17 mouse cellular contexts compared by ENCODE assay signal in genomic region chr4:128506878-128507277, GRCm38 (mm10).
A peak's percentile ranks its signal among the peaks of the same experiment; 100 is the strongest.
DNase-seq lines count a peak whose midpoint lies in the region; ATAC-seq and TF ChIP-seq lines count a peak whose summit lies in the region.
"Had no signal": no experiment of that assay in that cellular context is flagged by ENCODE, and none has a peak within 500 bp of the region (broad histone marks: within the 10 kb centered on the region; RNA-seq: fewer than 3 reads in every experiment).

No protein-coding gene starts in this region.

- H3K9me3 ChIP-seq in hindbrain, embryonic 15.5 days = no peaks in the 10 kb centered on the region
- H3K9me3 ChIP-seq in hindbrain, postnatal 0 days (ENCODE audit: low read length) = no peaks in the 10 kb centered on the region
- H3K9me3 ChIP-seq in kidney, embryonic 16.5 days (ENCODE audit: low read length) = no peaks in the 10 kb centered on the region
- H3K9me3 ChIP-seq: embryonic facial prominence, embryonic 10.5 days; forebrain, embryonic 13.5 days; heart, embryonic 12.5 days; hindbrain, embryonic 10.5 days had no signal

- ATAC-seq in hindbrain, embryonic 15.5 days (ENCODE audit: low FRiP score, low read depth) = no peak
- no peak for ATAC-seq in hindbrain, postnatal 0 days
- ATAC-seq in kidney, embryonic 16.5 days (ENCODE audit: low FRiP score, low TSS enrichment) = no peak
- ATAC-seq: forebrain, embryonic 13.5 days; forebrain, postnatal 0 days had no signal

- H3K36me3 ChIP-seq in hindbrain, embryonic 15.5 days = peaks cover 14% of the 10 kb centered on the region; the same call in 1 of the 2 replicates
- H3K36me3 ChIP-seq in hindbrain, postnatal 0 days (ENCODE audit: insufficient read depth, low read length) = no peaks in the 10 kb centered on the region; the same call in 1 of the 2 replicates
- no peaks in the 10 kb centered on the region for H3K36me3 ChIP-seq in kidney, adult 2 months (ENCODE audit: control insufficient read depth, insufficient read depth, low read length)
- H3K36me3 ChIP-seq in kidney, embryonic 16.5 days (ENCODE audit: insufficient read depth, low read length) = no peaks in the 10 kb centered on the region
- H3K36me3 ChIP-seq: embryonic facial prominence, embryonic 10.5 days; heart, embryonic 12.5 days; hindbrain, embryonic 10.5 days had no signal

- no peak for TF ChIP-seq POLR2A in kidney, adult 2 months (IDR thresholded peaks at IDR 0.05; ENCODE audit: low read depth, low read length)

- H3K4me3 ChIP-seq in hindbrain, embryonic 15.5 days = no peak overlapping the region
- no peak overlapping the region for H3K4me3 ChIP-seq in hindbrain, postnatal 0 days (ENCODE audit: low read length)
- no peak overlapping the region for H3K4me3 ChIP-seq in kidney, adult 2 months (ENCODE audit: insufficient read depth, low read depth, low read length)
- H3K4me3 ChIP-seq in kidney, embryonic 16.5 days (ENCODE audit: low read length) = no peak overlapping the region
- H3K4me3 ChIP-seq: embryonic facial prominence, embryonic 10.5 days; forebrain, embryonic 13.5 days; heart, embryonic 12.5 days; hindbrain, embryonic 10.5 days had no signal

- no peak overlapping the region for H3K4me2 ChIP-seq in hindbrain, embryonic 15.5 days
- no peak overlapping the region for H3K4me2 ChIP-seq in hindbrain, postnatal 0 days (ENCODE audit: low read depth, low read length)
- H3K4me2 ChIP-seq in kidney, embryonic 16.5 days (replicated peaks; ENCODE audit: low read depth, low read length) = no peak overlapping the region
- H3K4me2 ChIP-seq: forebrain, embryonic 13.5 days; heart, embryonic 12.5 days had no signal

- DNase-seq in hindbrain, postnatal 0 days (ENCODE audit: low spot score) = no peak
- peak; percentile 8 for DNase-seq in kidney, adult 2 months
- DNase-seq in kidney, adult 9 months = peak; percentile 3
- peak; percentile 3 for DNase-seq in kidney, postnatal 14 days
- DNase-seq in layer of hippocampus, adult 9-11 months = no peak
- DNase-seq: adrenal gland, adult 2 months; adrenal gland, postnatal 25 days; cerebellum, adult 2 months; cerebellum, postnatal 10 days; forebrain, postnatal 0 days; gastrocnemius, postnatal 14 days had no signal

- H3K9ac ChIP-seq in hindbrain, embryonic 15.5 days = no peak overlapping the region
- no peak overlapping the region for H3K9ac ChIP-seq in hindbrain, postnatal 0 days (replicated peaks; ENCODE audit: low read length)
- no peak overlapping the region for H3K9ac ChIP-seq in kidney, embryonic 16.5 days (replicated peaks; ENCODE audit: low read length)
- H3K9ac ChIP-seq: forebrain, embryonic 13.5 days; forebrain, postnatal 0 days; heart, embryonic 12.5 days had no signal

- no peaks in the 10 kb centered on the region for H3K4me1 ChIP-seq in hindbrain, embryonic 15.5 days (replicated peaks)
- H3K4me1 ChIP-seq in hindbrain, postnatal 0 days (ENCODE audit: insufficient read depth, low read length) = no peaks in the 10 kb centered on the region
- no peaks in the 10 kb centered on the region for H3K4me1 ChIP-seq in kidney, adult 2 months (ENCODE audit: control insufficient read depth, insufficient read depth, low read length)
- no peaks in the 10 kb centered on the region for H3K4me1 ChIP-seq in kidney, embryonic 16.5 days (ENCODE audit: insufficient read depth, low read length)
- H3K4me1 ChIP-seq: forebrain, embryonic 13.5 days; heart, embryonic 12.5 days had no signal

- WGBS in hindbrain, embryonic 15.5 days = 67% methylated on average over 10 of the region's 10 CpGs
- 76% methylated on average over 10 of the region's 10 CpGs for WGBS in hindbrain, postnatal 0 days
- 14% methylated on average over 10 of the region's 10 CpGs for WGBS in kidney, adult 2 months
- 21% methylated on average over 10 of the region's 10 CpGs for WGBS in kidney, embryonic 16.5 days

- no peaks in the 10 kb centered on the region for H3K27me3 ChIP-seq in hindbrain, embryonic 15.5 days
- H3K27me3 ChIP-seq in hindbrain, postnatal 0 days (ENCODE audit: insufficient read depth, low read length) = no peaks in the 10 kb centered on the region
- H3K27me3 ChIP-seq in kidney, adult 2 months (replicated peaks; ENCODE audit: control insufficient read depth, insufficient read depth, low read length) = no peaks in the 10 kb centered on the region
- no peaks in the 10 kb centered on the region for H3K27me3 ChIP-seq in kidney, embryonic 16.5 days (ENCODE audit: insufficient read depth, low read length)
- H3K27me3 ChIP-seq: forebrain, embryonic 13.5 days had no signal

- no peak for TF ChIP-seq CTCF in hindbrain, postnatal 0 days (IDR thresholded peaks at IDR 0.05; ENCODE audit: low read depth)
- TF ChIP-seq CTCF in kidney, adult 2 months (conservative IDR thresholded peaks at IDR 0.05; ENCODE audit: insufficient read depth, insufficient read length, low read depth, low read length) = no peak

- H3K27ac ChIP-seq in hindbrain, embryonic 15.5 days (replicated peaks) = peak overlapping the region; percentile 30; the same call in 1 of the 2 replicates
- no peak overlapping the region for H3K27ac ChIP-seq in hindbrain, postnatal 0 days
- H3K27ac ChIP-seq in kidney, adult 2 months (ENCODE audit: insufficient read depth, low read depth, low read length) = no peak overlapping the region
- H3K27ac ChIP-seq in kidney, embryonic 16.5 days (ENCODE audit: low read length) = no peak overlapping the region
- H3K27ac ChIP-seq: embryonic facial prominence, embryonic 10.5 days; forebrain, embryonic 13.5 days; hindbrain, embryonic 10.5 days had no signal

Comparison
In these comparisons a context has a peak if more than half of its experiments do, and no peak if none do; other contexts are left out.
1. DNase-seq: peak in kidney, adult 2 months (single experiment), kidney, adult 9 months (single experiment) and kidney, postnatal 14 days (single experiment); none in hindbrain, postnatal 0 days (single experiment) and layer of hippocampus, adult 9-11 months (single experiment).